Mouse (Mus musculus): Measurements from ENCODE around the gene Ormdl3. TPM values are rescaled to one million over a fixed set of nuclear protein-coding genes. Genes with fewer than 3 reads are reported as not detected.

Gene Ormdl3
- polyA plus RNA-seq, 1 experiment from 2014 or later: 62.8 TPM

- Histone ChIP-seq H3K27ac (no peak overlapping the region), H3K4me3 (peak overlapping the region; percentile 23; the same call in 1 of the 2 replicates), H3K36me3 (no peaks in the 10 kb centered on the region), H3K27me3 (peaks cover 38% of the 10 kb centered on the region), H3K4me1 (peaks cover 6% of the 10 kb centered on the region; the same call in 1 of the 2 replicates), H3K4me2 (replicated peaks) (peak overlapping the region; percentile 46), H3K9ac (no peak overlapping the region), H3K9me3 (no peaks in the 10 kb centered on the region)
- under 1% methylated on average over 18 of the region's 20 CpGs for WGBS
- no peak for ATAC-seq (ENCODE audit: insufficient number of reproducible peaks, insufficient read depth, low FRiP score, low TSS enrichment)
Measured at GRCm38 (mm10) chr11:98602090-98602690, 15.0 kb upstream of the Ormdl3 start.

GRCm38 (mm10) chr11:98599291-98599690 lies 12.1 kb upstream of the Ormdl3 start:
- H3K4me3 ChIP-seq: no peak overlapping the region
- H3K4me1 ChIP-seq: peaks cover 6% of the 10 kb centered on the region; the same call in 1 of the 2 replicates
- no peak overlapping the region for H3K9ac ChIP-seq
- no peaks in the 10 kb centered on the region for H3K9me3 ChIP-seq
- 39% methylated on average over 18 of the region's 18 CpGs for WGBS
- no peak overlapping the region for H3K27ac ChIP-seq
- peaks cover 38% of the 10 kb centered on the region for H3K27me3 ChIP-seq
- no peaks in the 10 kb centered on the region for H3K36me3 ChIP-seq
- H3K4me2 ChIP-seq (replicated peaks): no peak overlapping the region
- no peak for ATAC-seq (ENCODE audit: insufficient number of reproducible peaks, insufficient read depth, low FRiP score, low TSS enrichment)

- Histone ChIP-seq H3K27ac (no peak overlapping the region), H3K27me3 (peaks cover 38% of the 10 kb centered on the region), H3K9ac (no peak overlapping the region), H3K4me3 (no peak overlapping the region), H3K36me3 (no peaks in the 10 kb centered on the region), H3K9me3 (no peaks in the 10 kb centered on the region), H3K4me1 (peaks cover 6% of the 10 kb centered on the region; the same call in 1 of the 2 replicates), H3K4me2 (replicated peaks) (no peak overlapping the region)
- no peak for ATAC-seq (ENCODE audit: insufficient number of reproducible peaks, insufficient read depth, low FRiP score, low TSS enrichment)
- 69% methylated on average over 18 of the region's 18 CpGs for WGBS
Measured at GRCm38 (mm10) chr11:98598851-98599290, 11.7 kb upstream of the Ormdl3 start.

GRCm38 (mm10) chr11:98597991-98598390 lies 10.8 kb upstream of the Ormdl3 start, which contains the start of gene Lrrc3c:
Gene Lrrc3c (plus strand): TSS chr11:98598291.
- Histone ChIP-seq H3K27ac (no peak within 1 kb of the TSS), H3K4me1 (peaks cover 6% of the 10 kb centered on the region; the same call in 1 of the 2 replicates), H3K27me3 (peaks cover 38% of the 10 kb centered on the region), H3K9ac (no peak within 1 kb of the TSS), H3K4me3 (no peak within 1 kb of the TSS), H3K9me3 (no peaks in the 10 kb centered on the region), H3K36me3 (no peaks in the 10 kb centered on the region), H3K4me2 (replicated peaks) (no peak within 1 kb of the TSS)
- WGBS: 78% methylated on average over 8 of the region's 8 CpGs
- ATAC-seq (ENCODE audit: insufficient number of reproducible peaks, insufficient read depth, low FRiP score, low TSS enrichment): no peak

- Histone ChIP-seq H3K4me1 (peaks cover 6% of the 10 kb centered on the region; the same call in 1 of the 2 replicates), H3K9me3 (no peaks in the 10 kb centered on the region), H3K27me3 (peaks cover 38% of the 10 kb centered on the region), H3K4me3 (no peak overlapping the region), H3K27ac (no peak overlapping the region), H3K36me3 (no peaks in the 10 kb centered on the region), H3K4me2 (replicated peaks) (no peak overlapping the region), H3K9ac (no peak overlapping the region)
- WGBS: 43% methylated on average over 5 of the region's 6 CpGs
- ATAC-seq (ENCODE audit: insufficient number of reproducible peaks, insufficient read depth, low FRiP score, low TSS enrichment): no peak
Measured at GRCm38 (mm10) chr11:98597363-98597762, 10.2 kb upstream of the Ormdl3 start.

GRCm38 (mm10) chr11:98595955-98596354 lies 8.8 kb upstream of the Ormdl3 start:
- H3K27ac ChIP-seq: no peak overlapping the region

GRCm38 (mm10) chr11:98595473-98595872 lies 8.3 kb upstream of the Ormdl3 start:
- Histone ChIP-seq H3K4me3 (no peak overlapping the region), H3K9me3 (no peaks in the 10 kb centered on the region), H3K36me3 (no peaks in the 10 kb centered on the region), H3K27ac (no peak overlapping the region), H3K4me2 (replicated peaks) (no peak overlapping the region), H3K4me1 (no peaks in the 10 kb centered on the region), H3K27me3 (peaks cover 23% of the 10 kb centered on the region), H3K9ac (no peak overlapping the region)
- ATAC-seq (ENCODE audit: insufficient number of reproducible peaks, insufficient read depth, low FRiP score, low TSS enrichment): no peak
- WGBS: 74% methylated on average over 10 of the region's 10 CpGs

More at GRCm38 (mm10) chr11:98595955-98596354, 8.8 kb upstream of the Ormdl3 start:
- no peak overlapping the region for H3K4me2 ChIP-seq (replicated peaks)
- H3K36me3 ChIP-seq: no peaks in the 10 kb centered on the region
- peaks cover 28% of the 10 kb centered on the region for H3K27me3 ChIP-seq
- H3K4me1 ChIP-seq: no peaks in the 10 kb centered on the region
- no peak overlapping the region for H3K4me3 ChIP-seq
- no peak overlapping the region for H3K9ac ChIP-seq
- 83% methylated on average over 3 of the region's 3 CpGs for WGBS
- H3K9me3 ChIP-seq: no peaks in the 10 kb centered on the region
- no peak for ATAC-seq (ENCODE audit: insufficient number of reproducible peaks, insufficient read depth, low FRiP score, low TSS enrichment)

GRCm38 (mm10) chr11:98595021-98595420 lies 7.9 kb upstream of the Ormdl3 start:
- Histone ChIP-seq H3K4me3 (no peak overlapping the region), H3K36me3 (no peaks in the 10 kb centered on the region)
- ATAC-seq (ENCODE audit: insufficient number of reproducible peaks, insufficient read depth, low FRiP score, low TSS enrichment): no peak

GRCm38 (mm10) chr11:98590548-98591445 lies 3.6 kb upstream of the Ormdl3 start:
- no peak overlapping the region for H3K4me3 ChIP-seq
- no peaks in the 10 kb centered on the region for H3K36me3 ChIP-seq
- H3K9me3 ChIP-seq: no peaks in the 10 kb centered on the region
- WGBS: 74% methylated on average over 19 of the region's 19 CpGs
- H3K4me2 ChIP-seq (replicated peaks): no peak overlapping the region
- no peak for ATAC-seq (ENCODE audit: insufficient number of reproducible peaks, insufficient read depth, low FRiP score, low TSS enrichment)
- H3K4me1 ChIP-seq: peaks cover 22% of the 10 kb centered on the region
- H3K27ac ChIP-seq: no peak overlapping the region
- H3K9ac ChIP-seq: no peak overlapping the region
- H3K27me3 ChIP-seq: no peaks in the 10 kb centered on the region

More at GRCm38 (mm10) chr11:98595021-98595420, 7.9 kb upstream of the Ormdl3 start:
- H3K27me3 ChIP-seq: peaks cover 18% of the 10 kb centered on the region
- 75% methylated on average over 6 of the region's 6 CpGs for WGBS
- H3K27ac ChIP-seq: no peak overlapping the region
- H3K4me2 ChIP-seq (replicated peaks): no peak overlapping the region
- H3K9me3 ChIP-seq: no peaks in the 10 kb centered on the region
- no peaks in the 10 kb centered on the region for H3K4me1 ChIP-seq
- H3K9ac ChIP-seq: no peak overlapping the region

GRCm38 (mm10) chr11:98589306-98589705 lies 2.1 kb upstream of the Ormdl3 start:
- Histone ChIP-seq H3K4me3 (no peak overlapping the region), H3K4me1 (peaks cover 32% of the 10 kb centered on the region), H3K27me3 (no peaks in the 10 kb centered on the region), H3K36me3 (no peaks in the 10 kb centered on the region), H3K9ac (no peak overlapping the region), H3K9me3 (no peaks in the 10 kb centered on the region), H3K4me2 (replicated peaks) (no peak overlapping the region), H3K27ac (no peak overlapping the region)
- ATAC-seq (ENCODE audit: insufficient number of reproducible peaks, insufficient read depth, low FRiP score, low TSS enrichment): no peak
- 80% methylated on average over 8 of the region's 8 CpGs for WGBS

- H3K9ac ChIP-seq: no peak overlapping the region
- no peak overlapping the region for H3K27ac ChIP-seq
- H3K9me3 ChIP-seq: no peaks in the 10 kb centered on the region
- H3K4me2 ChIP-seq (replicated peaks): no peak overlapping the region
- WGBS: 57% methylated on average over 6 of the region's 6 CpGs
- no peak overlapping the region for H3K4me3 ChIP-seq
- H3K36me3 ChIP-seq: no peaks in the 10 kb centered on the region
- no peaks in the 10 kb centered on the region for H3K27me3 ChIP-seq
- peaks cover 32% of the 10 kb centered on the region for H3K4me1 ChIP-seq
- ATAC-seq (ENCODE audit: insufficient number of reproducible peaks, insufficient read depth, low FRiP score, low TSS enrichment): no peak
Measured at GRCm38 (mm10) chr11:98588833-98589281, 1.7 kb upstream of the Ormdl3 start.

Measured in embryonic facial prominence, embryonic 12.5 days (tissue).